Mouse (Mus musculus) monocyte, adult 2 months (primary cell): ENCODE measurements around the gene Gm20937.
"Not testable (repeated sequence)": the region's sequence is repeated elsewhere in the genome, so short reads cannot be mapped to it uniquely, and the experiment has no call there.

ENCODE experiments used
- DNase-seq, 2 experiments: peaks; one replicate each; pipeline ENCODE4 v3.0.0; 2022; ENCODE audit warnings: low spot score in 2 of 2, low read depth in 1 of 2

The Gm20937 gene

GRCm38 (mm10) chrY:68294798-68295197 lies at the start of gene Gm20937:
TSS of gene Gm20937 (minus strand) at chrY:68294898.
- DNase-seq, result not testable (repeated sequence)
